Mouse (Mus musculus): ENCODE results near the gene Ccdc91.

GRCm38 (mm10) chr6:147507186-147507585, 31.6 kb downstream of the Ccdc91 start:
- TF ChIP-seq CTCF (conservative IDR thresholded peaks at IDR 0.05 in 1 of 2, IDR thresholded peaks at IDR 0.05 in 1 of 2; ENCODE audit: low read depth in 2 of 2, low read length in 2 of 2): no peak
- TF ChIP-seq ZKSCAN1 (IDR thresholded peaks at IDR 0.05; ENCODE audit: borderline replicate concordance, low read depth, low read length): no peak
- TF ChIP-seq USF1 (IDR thresholded peaks at IDR 0.05; ENCODE audit: low read depth, low read length): no peak
- no peak for TF ChIP-seq KAT2A (IDR thresholded peaks at IDR 0.05; ENCODE audit: insufficient replicate concordance, low read length)
- TF ChIP-seq UBTF (IDR thresholded peaks at IDR 0.05; ENCODE audit: low read depth, low read length): no peak
- no peak for TF ChIP-seq JUND (conservative IDR thresholded peaks at IDR 0.05; ENCODE audit: low read depth, low read length)
- no peak for TF ChIP-seq EP300 (IDR thresholded peaks at IDR 0.05; ENCODE audit: low read length)
- no peak for TF ChIP-seq E2F4 (IDR thresholded peaks at IDR 0.05; ENCODE audit: insufficient replicate concordance, low read depth, low read length)
- TF ChIP-seq NELFE (IDR thresholded peaks at IDR 0.05; ENCODE audit: low read depth, low read length): no peak
- TF ChIP-seq HCFC1 (IDR thresholded peaks at IDR 0.05; ENCODE audit: low read depth, low read length): no peak
- TF ChIP-seq SIN3A (IDR thresholded peaks at IDR 0.05; ENCODE audit: low read length): no peak
